Mouse (Mus musculus) adrenal gland, adult 18-20 months (tissue): ENCODE data around the gene Cactin. TPM values are rescaled to one million over a fixed set of nuclear protein-coding genes. Genes with fewer than 3 reads are reported as not detected.

Source experiments
- DNase-seq, 2 experiments: peaks; one replicate each; pipeline ENCODE4 v3.0.0; 2021 to 2022; ENCODE audit warnings: low spot score in 2 of 2
- long read RNA-seq, 2 experiments: library from polyadenylated mRNA; stranded (forward); transcript quantifications; one replicate each; pipeline ENCODE4 v2.0.0; 2021
- total RNA-seq, 2 experiments: library from RNA; stranded (reverse); gene quantifications; 1 replicate in 1 of 2; 2 replicates in 1 of 2; pipeline ENCODE4 v1.2.3; 2021

Gene Cactin
- total RNA-seq, result 10 to 100 TPM; 34.3 to 40.9 TPM
- long read RNA-seq, experiment 1, transcript Cactin-201 (9 exons, 2,715 nt), result major isoform, 68 of 83 reads
- long read RNA-seq, experiment 1, partial matches to known transcripts, result 5 of 83 reads
- long read RNA-seq, experiment 1, other reads (novel, unspliced or antisense), result 10 of 83 reads
- long read RNA-seq, experiment 2, transcript Cactin-201 (9 exons, 2,715 nt), result major isoform, 161 of 174 reads
- long read RNA-seq, experiment 2, partial matches to known transcripts, result 3 of 174 reads
- long read RNA-seq, experiment 2, other reads (novel, unspliced or antisense), result 10 of 174 reads

DNA sequence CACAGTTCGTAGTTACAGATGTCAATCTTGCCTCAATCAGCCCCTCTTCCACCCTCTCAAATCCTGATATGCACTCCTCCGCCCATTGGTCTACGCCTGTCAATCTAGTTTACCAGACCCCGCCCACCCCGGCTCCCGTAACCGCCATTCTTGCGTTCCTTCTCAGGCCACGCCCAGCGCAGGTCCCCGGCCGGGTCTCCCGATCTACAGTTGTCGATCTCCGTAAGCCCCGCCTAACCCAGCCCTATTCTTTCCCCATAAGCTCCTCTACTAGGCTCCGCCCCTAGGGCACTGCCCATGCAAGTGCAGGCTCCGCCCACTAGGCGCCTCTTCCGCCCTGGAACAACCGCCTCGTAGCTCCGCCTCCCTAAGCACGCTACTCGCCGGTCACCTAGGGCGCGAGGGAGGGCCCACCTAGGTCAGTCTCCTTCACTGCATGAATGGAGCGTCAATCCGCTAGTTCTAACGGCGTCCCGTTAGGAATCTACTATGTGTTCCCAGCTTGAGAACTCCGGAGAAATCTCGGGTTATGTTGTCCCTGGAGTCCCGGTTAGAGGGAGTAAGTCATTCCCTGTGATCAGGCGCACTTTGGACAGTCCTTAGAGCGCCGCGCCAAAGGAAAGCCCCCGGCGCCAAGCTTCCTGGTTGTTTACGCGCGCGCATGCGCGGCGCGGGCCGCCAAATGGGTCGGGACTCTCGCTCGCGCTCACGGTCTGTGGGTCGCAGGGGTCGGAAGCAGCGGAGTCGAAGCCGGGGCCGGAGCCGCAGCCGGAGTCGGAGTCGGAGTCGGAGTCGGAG is at the start of gene Cactin:
TSS of gene Cactin (plus strand) at position 554 of the 798 bp plus-strand sequence.
- DNase-seq, result peak; percentile 90 to 91

DNA sequence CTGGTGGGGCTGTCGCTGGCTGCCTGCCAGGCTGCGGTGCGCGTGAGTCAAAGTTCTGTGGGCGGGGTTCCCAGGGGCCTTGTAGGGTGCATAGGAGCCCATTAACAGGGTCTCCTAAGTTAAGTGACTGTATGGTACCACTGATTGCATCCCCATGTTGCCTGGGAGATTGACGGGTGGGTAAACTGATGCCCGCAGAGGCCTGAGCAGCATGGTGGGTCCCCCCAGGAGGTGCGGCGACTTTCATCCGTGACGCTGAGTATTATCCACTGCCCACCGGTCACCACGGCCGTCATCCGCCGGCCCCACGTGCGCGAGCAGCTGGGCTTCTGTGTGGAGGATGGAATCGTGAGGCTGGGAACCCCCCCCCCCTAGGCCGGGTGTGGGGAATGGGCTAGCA is 48.5 kb upstream of the Cactin start:
- no peak for DNase-seq

DNA sequence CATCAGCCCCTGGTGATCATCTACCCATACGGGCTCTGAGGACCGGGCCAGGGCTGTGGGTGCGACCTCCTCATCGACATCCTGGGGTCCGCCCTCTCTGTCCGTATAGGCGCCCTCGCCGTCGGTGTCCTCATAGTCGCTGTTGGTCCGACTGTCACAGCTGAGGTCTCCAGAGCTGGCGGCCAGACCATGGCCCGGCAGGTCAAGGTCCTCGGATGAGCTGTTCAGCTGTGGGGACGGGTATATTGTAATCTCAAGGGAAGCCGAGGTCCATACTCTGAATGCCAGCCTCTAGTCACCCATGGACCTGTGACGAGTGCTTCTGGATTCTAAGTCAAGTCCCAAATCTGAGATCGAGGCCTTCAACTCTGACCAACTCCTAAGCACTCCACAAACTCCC is 47.1 kb upstream of the Cactin start:
- DNase-seq, result no peak

DNA sequence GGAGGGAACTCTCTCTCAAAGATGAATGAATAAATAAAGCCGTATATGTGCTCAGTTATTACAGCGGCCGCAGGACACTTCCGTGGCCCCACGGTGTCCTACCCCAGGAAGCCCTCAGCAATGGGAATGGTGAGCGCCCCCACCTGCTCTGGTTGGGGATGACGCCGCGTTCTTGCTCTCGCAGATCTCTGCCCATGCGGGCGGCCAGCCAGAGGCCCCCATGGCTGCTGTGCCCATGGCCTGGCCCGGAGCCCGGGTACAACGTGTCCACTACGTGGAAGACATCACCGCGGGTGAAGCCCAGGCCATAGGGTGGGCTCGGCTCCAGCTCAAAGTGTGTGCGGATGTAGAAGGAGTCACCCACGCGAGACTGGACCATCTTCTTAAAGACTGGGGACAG is 43.2 kb upstream of the Cactin start:
- no peak for DNase-seq

DNA sequence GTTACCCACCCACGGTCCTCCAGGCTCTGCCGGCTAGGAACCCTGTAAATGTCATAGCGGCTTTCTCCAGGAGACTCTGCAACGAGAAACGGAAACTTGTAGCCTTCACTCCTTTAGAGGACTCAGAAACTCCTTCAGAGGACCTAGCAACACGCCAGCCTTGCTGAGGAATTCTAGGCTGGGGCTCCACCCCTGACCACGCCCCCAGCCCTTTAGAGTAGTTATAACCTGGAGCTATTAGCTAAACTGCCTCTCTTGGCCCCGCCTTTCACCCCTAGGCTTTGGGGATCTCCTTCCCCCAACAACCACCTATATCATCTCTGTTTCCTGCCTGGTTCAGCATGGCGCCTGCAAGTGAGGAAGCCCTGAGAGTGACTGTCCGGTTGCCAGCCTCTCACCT is 41.4 kb upstream of the Cactin start:
- DNase-seq, result no peak

DNA sequence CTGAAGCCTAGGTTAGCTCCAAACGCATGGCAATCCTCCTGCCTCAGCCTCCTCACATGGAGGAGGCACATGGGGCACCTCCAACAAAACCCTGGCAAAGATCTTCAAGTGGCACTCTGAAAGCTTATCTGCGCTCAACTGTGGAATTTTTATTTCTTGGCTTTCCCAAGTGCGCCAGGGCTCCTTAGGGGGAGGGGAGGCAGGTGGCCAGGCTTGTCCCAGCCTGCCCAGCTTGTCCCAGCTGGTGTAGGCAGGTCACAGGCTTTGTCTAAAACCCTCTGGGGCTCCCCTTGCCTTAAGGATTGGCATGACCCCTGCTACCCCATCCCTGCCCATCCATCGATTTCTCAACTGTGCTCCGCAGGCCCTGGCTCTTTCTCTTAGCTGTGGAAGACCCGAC is 36.7 kb upstream of the Cactin start:
- DNase-seq, result no peak

DNA sequence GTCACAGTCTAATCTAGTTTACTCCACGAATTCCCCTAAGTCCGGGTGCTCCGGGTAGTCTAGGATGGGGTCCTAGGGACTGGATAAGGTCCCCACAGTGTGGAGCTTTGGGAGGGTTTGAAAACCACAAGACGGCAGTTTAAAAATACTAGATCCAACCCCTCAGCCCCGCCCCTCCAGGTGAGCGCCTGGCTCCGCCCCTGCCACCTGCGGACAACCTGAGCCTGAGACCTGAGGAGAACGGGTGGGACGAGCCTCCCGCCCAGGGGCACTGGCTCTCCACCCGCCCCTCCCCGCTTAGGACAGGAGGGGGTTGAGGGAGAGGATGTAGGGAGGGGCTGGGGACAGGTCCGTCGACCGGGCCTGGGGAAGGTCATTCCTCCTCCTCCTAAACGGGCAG is 36.2 kb upstream of the Cactin start:
- DNase-seq, result no peak

DNA sequence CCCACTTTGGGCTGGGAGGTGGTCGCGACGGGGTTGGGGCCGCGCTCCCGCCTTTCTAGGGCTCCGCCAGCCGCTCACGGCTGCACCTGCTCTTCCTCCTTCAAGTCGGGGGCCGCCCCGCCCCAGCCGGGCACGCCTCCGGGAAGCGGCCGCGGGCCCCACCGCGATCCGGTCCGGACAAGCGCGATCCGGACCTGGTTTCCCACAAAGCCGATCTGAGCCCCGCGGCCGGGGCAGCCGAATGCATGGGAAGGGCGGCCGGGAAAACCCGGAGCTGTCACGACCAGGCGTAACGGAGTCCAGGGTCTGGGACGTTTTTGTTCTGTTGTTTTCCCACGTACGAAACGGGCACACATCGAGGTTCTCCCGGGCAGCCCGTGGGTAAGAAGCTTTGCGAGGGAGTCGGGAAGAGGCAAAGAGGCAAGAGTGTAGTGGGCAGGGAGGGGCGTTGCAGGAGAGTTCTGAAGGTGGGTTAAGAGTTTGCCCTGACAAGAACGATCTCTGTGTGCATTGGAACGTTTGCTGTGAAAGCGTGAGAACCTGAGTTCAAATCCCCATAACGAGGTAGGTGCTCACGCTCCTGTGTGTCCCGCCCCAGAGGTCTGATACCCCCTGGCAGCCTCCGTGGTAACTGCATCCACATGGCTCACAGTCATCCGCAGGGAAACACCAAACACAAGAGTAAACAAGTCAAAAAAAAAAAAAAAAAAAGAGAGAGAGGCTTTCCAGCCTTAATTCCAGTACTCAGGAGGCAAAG is 35.0 kb upstream of the Cactin start:
- DNase-seq, result peak; percentile 84 to 92

DNA sequence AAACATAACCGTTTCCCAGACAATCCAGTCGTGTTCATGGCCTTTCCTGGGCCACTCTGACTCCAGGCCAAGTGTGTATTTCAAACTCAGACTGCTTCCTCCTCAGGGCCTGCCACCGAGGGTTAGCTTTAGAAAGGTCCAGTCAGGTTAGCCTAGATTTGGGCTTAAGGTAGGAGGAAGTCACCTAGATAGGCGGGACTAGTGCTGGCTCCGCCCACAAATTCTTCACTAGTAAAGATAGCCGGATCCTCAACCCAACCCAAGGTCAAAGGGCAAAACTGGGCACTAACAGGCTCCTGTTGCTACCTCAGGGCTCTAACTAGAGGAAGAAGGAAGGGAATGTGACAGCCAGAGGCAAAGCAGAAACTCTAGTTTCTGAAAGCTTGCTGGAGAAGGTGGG is 34.3 kb upstream of the Cactin start:
- no peak for DNase-seq

DNA sequence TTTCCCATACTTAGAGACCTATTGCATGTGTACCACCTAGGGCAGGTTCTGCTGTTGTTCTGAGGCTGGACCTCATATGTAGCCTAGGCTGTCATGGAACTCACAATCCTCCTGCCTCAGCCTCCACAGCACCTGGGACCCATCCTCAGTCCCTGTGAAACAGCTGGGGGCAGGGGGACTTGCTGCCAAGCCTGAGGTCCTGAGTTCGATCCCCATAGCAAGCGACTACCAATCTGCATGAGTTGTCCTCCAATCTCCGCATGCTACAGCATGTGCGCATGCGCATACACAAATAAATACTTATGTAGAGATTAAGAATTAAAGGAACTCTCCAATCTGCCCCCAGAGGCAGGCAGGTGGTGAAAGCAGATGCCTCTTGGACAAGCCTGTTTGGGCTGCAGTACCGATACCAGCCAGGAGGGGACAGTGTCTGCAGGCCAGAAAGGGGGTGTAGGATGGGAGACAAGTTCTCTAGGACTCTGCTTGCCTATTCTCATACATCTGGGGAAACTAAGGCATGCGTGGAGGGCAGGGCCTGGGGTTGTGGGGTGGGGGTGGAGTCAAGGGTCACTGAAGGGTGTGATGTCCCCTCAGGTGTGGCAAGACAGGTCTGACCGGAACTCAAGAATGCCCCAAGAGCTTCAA is 33.3 kb upstream of the Cactin start:
- peak in 1 of 2 experiments; percentile 60 for DNase-seq

DNA sequence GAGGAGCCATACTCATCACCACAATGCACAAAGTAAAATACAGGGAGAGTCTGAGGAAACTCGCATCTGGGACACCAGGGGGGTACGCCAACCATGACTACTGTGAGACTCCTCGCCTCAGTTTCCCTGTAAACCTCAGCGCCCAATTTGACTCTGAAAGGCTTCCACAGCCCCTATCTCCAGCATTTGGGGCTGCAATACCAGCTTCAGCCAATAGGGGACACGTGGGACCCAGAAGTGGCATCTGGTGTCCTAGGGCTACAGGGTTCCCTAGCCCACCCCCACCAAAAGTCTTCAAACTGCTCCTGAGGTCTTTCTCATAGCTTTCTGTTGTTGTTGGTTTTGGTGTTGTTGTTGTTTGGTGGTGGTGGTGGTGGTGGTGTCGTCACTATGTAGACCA is 32.3 kb upstream of the Cactin start:
- DNase-seq, result peak in 1 of 2 experiments; percentile 49

DNA sequence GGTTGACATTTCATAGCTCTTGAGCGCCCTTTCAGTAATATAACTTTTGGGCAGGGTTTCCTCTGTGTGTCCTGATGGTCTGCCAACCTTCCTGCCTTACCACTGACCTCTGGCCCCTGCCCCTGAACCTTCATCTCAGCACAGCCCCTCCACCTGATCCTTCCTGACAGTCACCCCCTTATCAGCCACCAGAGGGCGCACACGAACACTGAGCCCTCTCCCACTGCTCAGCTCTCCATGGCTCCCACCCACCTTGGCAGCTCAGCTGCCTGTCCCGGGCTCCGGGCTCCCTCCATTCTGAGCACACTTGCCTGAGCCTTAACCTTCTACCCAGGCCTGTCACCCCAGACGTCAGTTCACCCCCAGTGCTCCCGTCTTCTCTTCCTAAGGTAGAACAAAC is 31.6 kb upstream of the Cactin start:
- peak; percentile 57 to 68 for DNase-seq

DNA sequence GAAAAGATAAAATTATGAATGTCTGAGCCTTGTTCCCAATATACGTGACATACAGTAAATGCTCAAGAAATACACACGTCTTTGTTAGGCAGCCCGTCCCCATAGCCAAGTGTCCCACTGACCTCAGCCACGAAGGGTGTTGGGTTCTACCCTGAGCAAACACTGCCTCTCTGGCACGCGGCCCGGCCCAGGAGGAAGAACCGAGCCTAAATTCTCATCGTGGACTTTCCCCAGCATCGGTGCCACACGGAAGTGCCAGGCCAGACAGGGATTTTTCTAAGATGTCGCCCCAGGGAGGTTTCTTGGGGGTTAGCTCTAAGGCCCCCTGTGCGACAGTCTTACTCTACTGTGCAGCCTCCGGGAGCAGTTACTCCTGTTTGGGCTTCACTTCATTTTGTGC is 31.1 kb upstream of the Cactin start:
- DNase-seq, result no peak

DNA sequence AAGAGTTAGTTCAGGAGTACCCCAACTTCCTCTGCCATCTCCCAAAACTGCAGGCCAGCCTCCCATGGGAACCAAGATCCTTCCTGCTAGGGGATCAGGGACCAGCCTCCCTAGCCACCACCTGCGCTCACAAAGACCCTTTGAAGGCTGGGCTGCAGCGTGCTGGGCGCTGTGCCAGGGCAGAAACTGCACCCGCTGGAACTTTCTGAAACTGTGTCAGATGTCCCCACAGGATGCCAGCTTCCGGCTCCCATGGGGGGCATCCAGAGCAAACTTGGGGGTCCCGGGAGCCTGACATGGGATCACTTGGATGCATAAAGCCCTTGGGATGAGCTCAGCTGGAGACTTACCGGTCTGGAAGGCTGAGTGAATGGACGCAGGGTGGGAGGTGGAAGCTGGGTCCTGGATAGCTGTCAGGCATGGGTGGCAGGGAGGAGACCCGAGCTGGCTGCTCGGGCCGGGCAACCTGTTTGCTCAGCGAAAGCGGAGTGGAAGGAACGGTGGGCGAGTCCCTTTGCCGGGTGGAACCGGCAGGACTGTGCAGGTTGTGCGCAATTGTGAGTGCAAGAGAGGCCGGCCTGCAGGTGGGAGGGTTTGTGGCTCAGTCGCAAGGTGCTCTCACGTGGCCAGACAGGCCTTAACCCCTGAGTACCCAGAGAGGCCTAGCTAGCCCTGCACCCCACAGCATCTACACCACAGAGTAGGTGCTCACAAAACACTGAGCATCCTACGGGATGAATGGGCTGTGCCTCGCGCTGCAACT is 30.0 kb upstream of the Cactin start:
- no peak for DNase-seq

DNA sequence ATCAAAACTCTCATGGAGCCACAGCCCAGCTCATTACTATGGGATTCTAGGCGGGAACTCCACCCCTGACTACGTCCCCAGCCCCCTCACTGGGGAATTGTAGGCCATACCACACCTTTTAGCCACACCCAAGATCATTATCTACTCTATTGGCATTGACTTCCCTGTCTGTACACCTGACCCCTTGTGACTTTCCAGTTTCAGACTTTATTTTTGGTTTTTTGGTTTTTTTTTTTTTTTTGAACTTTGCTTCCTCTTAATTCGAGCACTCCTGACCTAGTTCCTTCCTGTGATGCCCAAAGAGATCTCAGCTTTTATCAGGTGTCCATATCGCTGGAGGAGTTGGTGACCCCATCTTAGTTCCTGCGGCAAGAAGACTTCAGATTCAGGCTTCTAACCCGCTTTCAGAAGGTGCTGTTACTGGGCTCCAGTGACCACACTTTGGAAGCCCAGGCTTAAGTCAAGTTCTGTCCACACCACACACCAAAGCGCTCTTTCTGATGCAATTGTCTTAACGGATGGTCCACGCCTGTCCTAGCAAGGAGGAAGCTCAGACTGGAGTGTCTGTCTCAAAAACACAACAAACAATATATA is 29.3 kb upstream of the Cactin start, which contains the start of gene Tjp3:
TSS of gene Tjp3 (minus strand) at position 71 of the 594 bp plus-strand sequence.
- DNase-seq, result no peak

DNA sequence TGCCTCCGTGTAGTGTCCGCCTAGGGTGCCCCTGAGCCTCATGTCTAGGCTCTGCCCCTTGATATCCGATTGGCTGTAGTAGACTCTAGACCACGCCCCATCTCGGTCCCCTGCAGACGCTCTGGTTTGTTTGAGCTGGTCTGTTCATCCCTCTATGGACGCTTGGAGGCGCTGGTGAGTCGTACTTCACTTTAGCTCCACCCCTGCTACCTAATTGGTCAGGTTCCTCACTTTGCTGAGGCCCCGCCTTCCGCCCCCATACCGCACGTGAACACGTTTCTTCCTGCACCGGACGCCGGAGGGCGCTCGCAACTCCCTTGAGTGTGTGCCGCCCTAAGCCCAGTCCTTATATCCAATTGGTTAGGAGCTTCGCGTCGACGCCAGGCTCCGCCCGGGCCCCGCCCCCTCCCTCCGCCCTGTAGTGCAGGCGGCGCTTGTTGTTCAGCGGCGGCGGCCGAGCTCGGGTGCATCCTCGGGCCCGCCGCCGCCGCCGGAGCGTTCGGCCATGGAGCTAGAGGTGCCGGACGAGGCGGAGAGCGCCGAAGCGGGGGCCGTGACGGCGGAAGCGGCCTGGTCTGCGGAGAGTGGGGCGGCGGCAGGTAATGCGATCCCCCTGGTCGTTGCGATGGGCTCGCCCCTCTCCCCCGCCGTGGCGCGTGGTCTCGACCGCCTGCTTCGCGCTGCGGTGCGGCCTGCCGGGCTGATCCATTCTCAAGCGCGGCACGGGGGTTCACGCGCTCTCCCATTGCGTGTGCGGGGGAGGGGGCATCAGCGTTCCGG is 28.2 kb upstream of the Cactin start, which contains the start of gene Pip5k1c:
TSS of gene Pip5k1c (plus strand) at position 410 of the 780 bp plus-strand sequence.
- DNase-seq, result peak; percentile 97

DNA sequence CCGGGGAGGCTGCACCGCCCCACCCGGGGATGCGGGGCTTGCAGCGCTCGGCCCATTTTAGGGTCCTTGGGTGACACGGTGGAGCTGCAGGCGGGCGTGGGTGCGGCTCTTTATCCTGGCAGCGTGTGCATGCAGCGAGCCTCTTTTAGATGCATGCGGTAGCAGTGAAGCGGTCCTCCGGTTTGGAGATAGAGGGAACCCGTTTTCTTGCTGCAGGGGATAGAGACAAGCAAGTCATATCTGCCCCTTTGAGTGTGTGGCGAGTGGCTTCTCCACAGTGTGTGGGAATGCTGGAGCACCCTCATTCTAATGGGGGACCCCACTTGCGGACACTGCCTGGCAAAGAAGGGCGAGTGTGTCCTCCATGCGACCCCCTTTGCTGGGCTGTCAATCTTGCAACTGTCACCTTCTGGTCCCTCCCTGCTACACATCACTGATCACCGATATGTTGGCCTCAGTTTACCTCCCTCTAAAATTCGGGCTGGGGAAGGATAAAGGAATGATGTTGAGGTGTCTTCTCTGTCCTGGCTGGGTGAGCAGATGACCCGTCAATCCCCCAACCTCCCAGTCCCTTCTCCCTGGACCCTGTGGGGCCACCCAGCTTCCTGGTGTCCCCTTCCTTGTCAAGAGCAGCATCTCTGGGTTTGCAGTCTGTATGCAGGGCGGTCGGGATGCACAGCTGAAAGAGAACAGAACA is 27.4 kb upstream of the Cactin start:
- DNase-seq, result no peak

DNA sequence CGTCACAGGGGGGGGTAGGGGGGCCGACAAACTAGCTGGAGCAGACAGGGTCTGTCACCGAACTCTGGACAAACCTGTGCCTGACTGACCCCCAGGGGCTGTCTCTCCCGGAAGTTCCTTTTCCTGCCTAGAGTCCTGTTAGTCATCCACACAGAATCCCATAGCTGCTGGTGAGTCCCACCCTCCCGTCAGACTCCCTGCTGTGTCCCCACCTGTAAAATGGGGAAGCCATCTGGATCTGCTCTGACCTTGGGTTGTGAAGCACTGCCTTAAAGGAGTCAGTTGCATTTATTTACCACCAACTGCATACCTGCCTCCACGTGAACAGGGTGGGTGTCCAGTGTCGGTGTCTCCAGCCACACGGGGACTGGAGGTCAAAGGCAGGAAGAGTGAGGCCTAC is 26.5 kb upstream of the Cactin start:
- DNase-seq, result no peak

DNA sequence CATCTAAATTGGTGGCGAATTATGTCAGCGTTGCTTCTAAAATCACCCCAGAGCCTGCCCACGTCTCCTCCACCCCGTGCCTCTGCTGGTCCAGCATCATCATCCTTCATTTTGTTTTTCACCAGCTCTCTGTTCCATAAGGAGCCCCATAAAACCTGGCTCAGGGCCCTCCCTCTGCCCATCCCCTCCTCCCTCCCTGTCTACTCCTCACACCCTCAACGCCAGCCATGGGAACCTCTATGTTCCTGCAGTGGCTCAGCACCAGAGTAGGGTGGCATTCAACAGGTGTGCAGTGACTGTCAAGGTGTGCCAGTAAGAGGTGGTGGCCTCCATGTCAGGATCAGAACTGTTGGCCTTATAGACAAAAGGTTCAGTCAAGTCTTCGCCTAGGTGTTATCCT is 25.7 kb upstream of the Cactin start:
- no peak for DNase-seq
